Mouse (Mus musculus) c-Kit-positive CD71-positive TER-119-positive erythroid progenitor cells, embryonic 14.5 days (primary cell): ENCODE data around the gene Gsg1.

Experiments
- DNase-seq: peaks from one replicate; pipeline ENCODE4 v3.0.0-alpha.2; 2013; ENCODE audit warnings: low spot score

Gene Gsg1

DNA sequence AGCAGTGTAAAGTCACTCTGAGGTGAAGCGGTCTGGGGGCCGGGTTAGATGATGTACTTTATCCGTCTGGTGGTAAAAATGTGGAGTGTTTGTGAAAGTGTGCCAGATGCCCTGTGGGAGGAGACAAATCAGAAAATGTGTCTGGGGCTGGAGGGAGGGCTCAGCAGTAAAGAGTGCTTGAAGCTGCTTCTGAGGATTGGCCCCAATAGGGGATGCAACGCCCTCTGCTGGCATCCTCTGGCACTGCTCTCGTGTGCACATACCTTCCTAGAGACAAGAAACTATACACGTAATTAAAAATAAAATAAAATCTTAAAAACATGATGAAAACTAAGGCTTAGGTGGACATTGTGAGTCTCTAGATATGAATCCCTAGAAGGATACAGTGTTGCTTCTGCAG, 6.3 kb upstream of the Gsg1 start:
- no peak for DNase-seq

DNA sequence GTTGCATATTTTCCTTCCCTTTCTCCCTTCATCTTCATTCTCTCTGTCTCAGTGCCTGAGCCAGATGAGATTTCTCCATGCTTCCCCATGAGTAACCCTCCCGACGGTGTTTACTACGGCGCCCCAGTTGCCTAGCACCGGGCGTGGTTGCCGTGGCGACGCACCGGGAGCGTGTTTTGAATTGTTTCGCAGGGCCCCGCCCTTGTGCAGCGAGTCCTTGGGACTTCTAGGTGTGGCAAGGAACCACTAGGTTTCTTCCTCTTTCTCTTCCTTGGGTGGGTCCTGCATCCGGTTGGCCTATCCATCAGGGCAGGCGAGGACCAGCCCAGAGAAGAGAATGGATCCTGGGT, 1.4 kb downstream of the Gsg1 start:
- DNase-seq = peak; percentile 30

DNA sequence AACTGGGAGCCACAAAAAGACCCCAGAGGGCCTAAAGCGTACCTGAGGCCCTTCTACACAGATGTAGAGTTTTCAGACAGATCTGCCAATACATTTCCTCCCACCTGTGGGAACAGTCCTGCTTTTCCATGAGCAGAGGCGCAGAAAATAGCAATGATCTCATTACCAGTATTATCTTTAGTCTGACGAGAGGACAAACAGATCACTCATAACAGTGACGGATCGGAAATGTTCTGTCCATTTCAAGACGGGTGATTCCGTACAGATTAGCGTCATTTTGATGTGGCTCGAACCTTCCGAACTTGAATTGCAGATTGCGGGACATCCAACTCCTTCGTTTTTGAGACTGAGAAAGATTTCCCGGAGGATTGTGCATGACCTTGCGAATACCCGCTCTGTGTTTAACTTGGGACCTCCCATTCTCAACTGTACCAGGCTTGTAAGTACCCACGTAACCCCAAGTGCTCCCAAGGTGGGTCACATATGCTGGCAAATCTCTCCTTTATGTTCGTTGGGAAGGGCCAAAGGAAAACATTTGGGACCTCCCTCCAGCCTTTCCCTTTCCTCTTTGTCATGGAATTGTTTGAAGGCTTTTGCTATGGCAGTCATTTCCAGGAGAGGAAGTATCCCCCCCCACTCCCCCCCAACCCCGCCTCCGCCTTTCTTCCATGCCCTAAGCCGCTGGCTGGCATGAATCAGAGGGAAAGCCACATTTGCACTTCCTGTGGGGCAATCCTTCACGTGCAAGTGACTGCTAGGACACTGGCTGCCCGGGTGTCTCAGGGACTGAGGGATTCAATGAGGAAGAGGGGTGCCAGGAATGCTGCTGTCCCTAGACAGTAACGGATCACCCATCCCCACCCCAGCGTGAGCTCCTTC, 2.1 kb downstream of the Gsg1 start:
- DNase-seq = no peak

DNA sequence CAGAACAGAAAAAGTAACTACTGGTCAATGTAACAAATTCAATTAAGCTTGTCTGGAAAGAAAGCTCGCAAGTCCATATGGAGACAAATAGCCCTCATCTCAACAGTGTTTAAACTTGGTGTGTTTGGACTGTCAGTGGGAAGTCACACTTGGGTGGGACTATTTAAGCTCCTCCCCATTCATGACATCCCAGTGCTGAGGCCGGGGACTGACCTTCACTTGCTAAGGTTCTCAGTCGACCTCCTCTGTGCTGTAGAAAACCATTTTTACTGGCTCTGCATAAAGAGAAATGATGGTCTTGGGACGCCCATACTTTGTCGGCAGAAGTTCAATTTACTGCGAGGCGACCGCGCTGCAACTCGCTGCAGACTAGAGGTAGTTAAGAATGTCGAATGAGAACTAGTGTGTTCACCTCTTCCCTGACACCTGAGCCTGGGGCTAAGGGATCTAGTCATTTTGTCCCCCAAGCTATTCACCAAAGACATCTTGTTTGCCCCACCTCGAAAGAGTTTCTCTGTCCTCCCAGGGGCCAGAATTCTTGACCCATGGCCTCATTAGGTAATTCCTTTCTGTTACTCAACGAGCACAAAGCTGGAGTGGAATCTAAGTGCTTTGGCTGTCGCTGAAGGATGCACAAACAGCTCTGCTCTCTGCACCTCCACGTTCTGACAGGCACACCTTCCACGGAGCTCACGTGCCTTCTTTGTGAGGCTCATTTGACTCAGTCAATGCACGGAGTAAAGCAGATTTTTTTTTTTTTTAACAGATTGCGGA, 3.0 kb downstream of the Gsg1 start:
- DNase-seq = no peak

DNA sequence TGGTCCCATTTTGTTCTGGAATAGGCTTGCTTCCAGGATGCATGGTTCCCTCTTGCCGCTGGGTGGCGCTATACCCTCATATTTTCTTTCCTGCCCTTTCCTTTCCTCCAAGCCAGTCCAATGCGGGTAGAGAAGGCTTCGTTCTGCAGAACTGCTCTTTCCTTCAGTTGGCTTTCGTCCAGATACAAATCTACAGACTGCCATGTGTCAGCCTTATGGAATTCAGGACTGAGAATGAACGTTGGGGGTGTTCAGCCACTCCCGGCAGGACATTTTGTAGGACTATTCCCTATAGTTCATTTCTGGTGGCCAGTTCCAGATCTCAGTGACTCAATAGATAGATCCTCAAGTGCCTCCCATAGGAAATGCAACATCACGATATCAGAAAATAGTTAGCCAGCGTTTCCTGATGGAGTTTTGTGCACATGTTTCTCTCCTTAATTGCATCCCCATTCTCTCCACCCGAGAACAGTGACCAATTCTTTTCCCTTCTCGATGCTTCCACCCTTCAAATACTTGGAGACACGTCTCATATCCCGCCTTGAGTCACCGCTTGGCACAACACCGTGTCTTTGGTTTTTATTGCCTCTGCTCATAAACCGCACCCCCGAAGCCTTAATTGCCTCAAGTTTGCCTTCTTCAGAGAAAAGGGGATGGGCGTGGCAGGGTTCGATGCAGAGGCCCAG, 4.2 kb downstream of the Gsg1 start:
- peak; percentile 20 for DNase-seq

DNA sequence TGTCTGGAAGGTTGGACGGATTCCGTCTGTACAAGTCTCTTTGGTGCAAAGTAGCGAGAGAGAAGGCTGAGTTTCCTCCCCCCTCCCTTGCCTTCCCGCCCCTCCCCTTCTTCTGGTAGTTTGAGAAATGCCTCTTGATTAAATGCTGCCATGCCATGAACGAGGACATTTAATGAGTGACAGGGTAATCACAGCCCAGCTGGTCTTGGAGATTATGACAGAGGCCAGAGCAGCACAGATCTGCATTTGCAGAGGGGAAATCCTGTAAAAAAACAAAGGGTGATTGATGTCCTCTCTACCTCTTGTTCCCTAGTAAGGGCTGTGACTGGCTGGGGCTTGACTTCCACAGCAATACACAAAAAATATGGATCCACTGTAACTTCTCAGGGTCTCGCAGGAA, 6.3 kb downstream of the Gsg1 start:
- DNase-seq = no peak

DNA sequence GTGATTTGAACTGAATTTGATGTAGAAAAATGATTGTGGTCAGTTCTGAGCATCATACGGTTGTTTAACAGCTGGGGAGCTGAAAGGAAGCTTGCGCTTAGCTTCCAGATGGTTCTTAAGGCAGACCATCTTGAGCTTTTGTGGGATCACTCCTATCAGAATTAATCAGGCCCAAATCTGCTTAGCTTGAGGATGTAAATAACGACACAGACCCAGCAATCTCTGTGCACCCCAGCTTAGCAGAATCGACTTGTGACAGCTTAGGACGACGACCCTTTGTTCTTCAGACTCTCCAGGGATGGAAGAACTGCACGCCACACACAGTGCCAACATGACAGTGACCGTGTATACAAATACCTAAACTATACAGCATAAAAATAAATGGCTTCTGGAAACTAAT, 8.6 kb downstream of the Gsg1 start:
- DNase-seq = no peak

DNA sequence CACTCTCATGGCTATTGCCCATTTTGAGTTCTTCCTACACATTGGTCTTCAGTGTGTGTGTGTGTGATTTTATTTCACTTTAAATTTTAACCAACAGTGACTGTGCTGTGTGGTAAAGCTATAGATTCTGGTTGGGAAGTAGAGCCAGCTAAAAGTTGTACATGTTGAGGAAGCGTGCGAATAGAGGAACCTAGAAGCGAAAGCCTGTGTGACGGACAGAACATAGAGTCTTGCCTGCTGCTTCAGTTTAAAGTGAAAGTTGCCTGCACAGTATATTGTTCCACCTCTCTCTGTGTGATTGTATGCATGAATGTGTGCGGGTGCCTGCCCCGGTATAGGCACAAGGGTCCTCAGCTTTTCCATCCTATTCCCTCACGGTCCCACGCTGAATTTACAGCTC, 13.8 kb downstream of the Gsg1 start:
- DNase-seq = no peak

DNA sequence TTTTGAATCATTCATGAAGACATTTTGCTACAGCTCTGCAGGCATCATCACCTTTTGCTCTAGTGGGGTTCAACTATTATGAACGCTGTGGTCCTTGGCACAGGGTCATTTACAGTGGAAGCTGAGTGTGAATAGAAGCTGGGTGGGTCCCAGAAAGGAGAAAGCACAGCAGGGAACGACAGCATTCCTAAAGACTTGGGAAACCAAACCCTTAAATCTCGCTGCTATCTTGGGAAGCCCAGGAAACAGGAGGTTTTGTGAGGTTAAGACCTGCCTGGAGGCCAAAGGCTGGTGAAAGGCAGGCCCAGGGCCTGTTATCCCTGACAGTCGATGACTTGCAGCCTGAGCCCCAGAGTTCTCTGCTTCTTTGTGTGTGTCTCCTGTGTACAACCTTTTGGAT, 15.9 kb downstream of the Gsg1 start:
- DNase-seq = no peak

DNA sequence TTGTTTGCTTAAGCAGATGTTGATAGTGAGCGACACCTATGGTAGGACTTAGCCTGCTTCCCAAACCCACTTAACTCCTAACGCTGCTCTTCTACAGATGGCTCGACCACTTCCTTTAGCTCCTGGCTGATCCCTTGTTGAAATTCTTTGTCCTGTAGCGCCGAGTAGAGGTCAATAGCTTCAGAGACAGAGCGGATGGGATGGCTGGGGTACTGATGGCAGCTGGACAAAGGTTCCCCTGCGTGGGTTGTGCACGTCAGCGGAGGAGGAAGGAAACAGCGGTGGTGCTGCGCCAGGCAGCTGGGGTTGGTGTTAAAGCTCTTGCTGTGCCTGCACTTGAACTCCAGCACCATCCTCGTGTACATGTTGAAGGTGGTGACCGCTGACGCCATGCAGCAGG, 16.8 kb downstream of the Gsg1 start:
- DNase-seq = no peak

DNA sequence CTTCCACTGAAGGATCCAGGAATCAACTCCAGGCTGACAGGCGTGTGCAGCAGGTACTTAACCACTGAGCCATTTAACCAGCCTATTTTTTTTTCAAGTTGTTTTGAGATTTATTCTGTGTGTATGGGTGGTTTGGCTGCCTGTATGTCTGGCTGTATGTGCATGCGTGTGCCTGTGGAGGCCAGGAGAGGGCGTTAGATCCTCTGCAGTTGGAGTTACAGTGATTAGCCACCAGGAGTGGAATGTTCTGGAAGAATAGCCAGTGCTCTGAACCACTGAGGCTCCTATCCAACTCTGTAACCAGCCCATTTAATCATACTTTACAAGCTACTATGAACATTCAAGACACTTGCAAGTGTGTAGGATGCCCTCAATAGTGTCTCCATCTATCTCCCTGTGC, 17.6 kb downstream of the Gsg1 start:
- DNase-seq = no peak

DNA sequence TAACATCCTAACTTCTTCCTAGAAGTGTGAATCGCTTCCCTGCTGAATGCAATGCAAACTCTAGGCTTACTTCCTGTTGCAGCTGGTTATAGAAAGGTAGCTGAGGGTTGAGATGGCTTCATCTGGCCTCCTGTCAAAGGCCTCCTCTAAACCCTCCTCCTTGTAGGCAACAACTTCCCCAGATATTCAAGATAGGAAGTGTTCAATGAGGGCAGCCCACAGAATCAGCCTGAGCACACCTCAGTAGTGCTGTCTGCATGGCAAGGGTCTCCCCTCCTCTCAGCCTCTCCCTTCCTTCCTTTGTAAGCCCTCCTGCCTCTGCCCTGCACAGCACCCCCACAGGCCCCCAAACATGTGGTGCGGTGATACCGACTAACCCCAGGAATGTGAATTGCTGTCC, 18.4 kb downstream of the Gsg1 start:
- DNase-seq = no peak

DNA sequence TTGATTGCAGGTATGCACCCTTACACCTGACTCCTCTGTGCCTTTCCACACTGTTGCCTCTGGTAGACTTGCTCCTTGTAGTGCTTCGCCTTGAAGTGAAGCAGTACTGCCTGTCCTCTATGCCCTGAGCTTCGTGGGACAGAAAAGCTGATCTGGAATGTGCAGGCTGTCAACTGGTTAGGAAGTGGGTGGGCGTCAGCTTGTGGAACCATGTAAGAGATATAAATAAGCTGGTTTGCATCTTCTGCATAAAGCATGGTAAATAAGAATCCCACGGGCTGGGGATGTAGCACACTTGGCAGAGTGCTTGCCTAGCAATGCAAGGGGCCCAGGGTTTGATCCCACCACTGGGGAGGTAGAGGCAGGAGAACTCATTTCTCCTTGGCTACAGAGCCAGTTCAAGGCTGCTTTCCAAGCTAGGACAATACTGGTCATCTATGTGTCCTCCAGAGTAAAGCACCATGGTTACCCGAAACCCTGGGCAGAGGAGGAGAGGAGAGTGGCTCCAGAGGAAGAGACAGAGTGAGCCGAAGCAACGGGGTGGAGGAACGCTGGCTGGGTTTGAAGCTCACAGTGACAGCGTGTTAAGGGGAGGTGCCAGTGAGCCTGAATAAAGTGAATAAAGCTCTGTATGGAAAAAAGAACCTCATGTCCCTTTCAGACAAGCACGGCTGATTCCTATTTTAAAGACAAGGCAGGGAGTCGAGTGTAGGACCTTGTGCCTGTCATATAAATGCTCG, 21.5 kb downstream of the Gsg1 start:
- no peak for DNase-seq

DNA sequence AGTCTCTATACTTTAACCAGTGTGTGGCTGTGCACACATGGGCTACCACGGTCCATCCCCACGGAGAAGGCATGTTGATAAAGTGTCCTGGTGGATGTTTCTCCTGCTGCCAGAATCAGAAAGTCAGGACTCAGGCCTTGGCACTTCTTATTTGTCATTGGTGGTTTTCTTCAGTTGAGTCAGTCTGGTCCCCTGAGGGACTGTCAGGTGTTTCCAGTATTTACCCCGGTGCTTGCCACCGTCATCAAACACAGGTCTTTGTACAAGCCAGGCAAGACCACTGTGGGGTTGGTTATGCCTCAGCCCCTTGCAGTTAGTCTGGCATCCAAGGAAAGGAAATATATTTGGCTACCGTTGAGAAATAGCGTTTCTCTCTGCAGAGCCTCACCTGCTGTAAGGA, 23.6 kb downstream of the Gsg1 start:
- no peak for DNase-seq

DNA sequence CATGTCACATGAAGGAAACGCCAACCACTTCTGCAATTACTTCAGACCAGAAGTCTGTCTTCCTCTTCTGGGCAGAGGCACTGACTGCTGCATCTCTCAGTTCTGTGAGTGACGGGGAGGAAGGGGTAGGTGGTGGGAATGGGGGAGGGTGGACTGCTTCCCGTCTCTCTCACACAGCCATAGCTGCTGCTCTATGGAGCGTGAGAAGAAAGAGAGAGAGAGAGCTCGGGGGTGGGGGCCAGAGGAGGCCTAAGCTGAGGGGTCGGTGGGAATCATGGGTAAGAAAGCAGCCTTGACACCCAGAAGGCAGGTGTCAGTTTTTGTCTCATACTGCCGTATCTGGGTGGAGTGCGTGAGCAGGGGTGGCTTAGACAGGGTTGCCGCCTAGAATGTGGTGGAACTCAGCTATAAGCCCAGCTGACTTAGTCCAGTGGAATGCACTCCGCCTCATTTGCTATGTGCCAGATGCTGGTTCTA, 25.6 kb downstream of the Gsg1 start:
- DNase-seq = no peak

DNA sequence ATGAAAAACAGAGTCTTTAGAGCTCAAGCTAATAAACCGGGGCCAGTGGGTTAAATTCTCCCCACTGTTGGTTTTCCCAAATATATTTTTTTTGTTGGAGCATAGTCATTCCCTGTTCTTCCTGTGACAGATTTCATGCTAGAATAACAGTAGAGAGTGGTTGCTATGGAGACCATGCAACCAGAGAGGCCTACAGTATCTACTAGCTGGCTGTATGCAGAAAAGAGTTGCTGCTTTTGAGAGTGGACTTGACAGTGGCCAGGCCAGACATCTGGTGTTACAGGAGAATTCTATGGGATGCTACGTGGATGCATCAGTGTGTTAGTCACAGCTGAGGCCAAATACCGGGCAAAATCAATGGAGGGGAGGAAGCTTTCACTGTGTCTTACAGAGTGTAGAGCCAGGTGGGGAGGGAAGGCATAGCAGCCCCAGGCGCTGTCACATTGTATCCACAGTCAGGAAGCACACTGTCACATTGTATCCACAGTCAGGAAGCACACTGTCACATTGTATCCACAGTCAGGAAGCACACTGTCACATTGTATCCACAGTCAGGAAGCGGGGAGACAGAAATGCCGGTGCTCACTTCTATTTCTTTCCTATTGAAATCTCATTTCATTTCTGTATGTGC, 30.2 kb downstream of the Gsg1 start:
- DNase-seq = no peak

DNA sequence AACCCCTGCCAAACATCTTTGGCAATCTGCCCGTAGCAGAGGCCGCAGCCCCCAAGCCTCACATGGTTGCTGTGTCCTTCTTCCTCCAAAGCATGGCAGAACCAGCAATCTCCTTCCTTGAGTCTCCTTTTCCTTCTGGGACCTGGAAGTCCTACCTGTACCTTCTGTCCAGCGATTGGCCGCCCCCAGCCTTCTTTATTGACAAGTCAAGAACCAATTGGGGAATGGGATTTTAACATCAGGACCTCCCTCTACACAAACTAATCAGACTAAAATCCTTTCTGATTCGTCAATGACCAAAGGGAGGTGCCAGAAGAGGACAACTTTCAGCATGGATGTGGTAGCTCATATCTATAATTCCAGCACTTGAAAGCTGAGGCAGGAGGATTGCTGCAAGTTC, 34.2 kb downstream of the Gsg1 start:
- no peak for DNase-seq

DNA sequence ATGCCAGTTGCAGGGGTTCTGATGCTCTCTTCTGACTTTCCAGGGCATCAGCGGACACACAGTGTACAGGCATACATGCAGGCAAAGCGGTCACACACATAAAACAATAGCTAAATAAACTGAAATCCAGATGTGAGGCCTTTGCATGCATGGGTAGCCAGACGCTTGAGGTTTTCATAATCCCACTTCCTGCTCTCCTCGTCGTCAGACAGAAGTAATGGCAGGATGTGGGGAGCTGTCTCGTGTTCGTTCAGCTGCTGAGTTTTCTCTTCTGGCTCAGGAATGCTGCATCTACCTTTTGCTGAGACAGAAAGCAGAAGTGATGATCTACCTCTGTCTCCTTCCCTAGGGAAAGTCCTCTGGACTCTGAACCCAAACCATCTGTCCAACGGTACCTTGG, 35.8 kb downstream of the Gsg1 start:
- no peak for DNase-seq

DNA sequence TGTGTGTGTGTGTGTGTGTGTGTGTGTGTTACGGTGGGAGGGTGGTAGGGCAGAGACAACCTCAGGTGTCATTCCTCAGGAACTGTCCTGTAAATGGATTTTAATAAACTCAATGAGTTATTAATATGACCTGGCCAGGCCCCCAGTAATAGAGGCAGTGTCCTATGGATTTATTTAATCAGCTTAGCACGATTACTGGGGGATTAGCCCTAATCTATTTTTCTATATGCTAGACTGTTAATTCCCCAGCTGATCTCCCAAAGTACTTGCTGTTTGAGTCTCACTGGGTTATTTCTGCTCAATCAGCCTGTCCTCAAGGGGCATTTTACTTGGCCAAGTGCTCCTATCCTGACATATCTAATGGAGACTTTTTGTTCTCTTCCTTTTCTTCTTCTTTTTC, 41.5 kb downstream of the Gsg1 start:
- no peak for DNase-seq

DNA sequence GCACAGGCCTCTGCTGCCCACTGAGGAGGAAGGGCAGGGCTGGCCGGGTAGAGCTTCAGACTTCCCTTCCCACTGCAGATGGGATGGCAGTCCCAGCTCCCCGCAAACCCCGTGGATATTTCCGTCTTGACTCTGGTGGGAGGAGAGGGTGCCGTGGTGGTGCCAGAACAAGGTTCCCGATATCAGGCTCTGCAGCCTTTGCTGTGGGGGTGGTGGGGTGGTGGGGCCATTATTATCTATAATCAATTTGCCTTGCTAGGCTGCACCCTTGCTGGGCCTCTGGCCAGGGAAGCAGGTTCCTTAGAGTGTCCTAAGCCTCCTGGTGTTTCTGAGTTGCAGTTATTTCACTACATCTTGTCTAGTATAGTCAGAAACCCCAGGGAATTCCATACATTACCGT, 43.0 kb downstream of the Gsg1 start:
- DNase-seq = no peak

DNA sequence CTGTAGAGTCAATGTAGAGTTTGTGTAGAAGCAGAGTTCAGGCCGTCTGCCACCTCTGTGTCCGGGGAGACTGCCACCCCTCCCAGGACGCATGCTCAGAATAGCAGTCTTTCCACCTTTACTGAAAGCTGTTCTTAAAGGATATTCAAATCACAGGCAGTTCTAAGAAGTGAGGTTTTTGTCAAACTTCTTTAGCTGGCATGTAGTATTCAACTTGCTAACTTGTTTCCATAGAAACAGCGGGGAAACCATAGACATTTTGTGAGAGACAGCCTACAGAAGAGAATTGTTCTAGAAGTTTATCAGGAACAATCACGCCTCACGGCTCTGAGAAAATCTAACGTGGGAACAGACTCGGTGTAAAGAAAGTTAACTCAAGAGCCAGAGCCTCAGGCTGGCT, 47.2 kb downstream of the Gsg1 start:
- DNase-seq = no peak

DNA sequence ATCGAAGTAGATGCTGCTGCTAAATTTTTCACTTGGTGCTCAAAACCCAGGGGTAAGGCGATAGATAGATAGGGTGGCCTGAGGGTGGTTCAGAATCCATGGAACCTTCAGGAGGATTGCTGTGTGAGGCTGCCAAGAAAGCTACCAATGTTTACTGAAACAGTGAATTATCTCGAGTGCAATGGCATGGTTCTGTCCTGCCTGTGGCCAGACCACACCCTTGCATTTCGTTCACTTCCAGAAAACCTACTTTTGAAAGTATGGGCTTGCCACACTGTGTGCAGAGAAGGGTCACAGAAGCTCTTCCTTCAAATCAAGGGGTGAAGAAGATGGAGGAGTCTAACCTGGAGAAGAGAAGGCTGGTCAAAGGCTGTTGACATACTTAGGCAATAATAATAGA, 48.3 kb downstream of the Gsg1 start:
- no peak for DNase-seq
